Comparison of ENCODE assay signal across 9 mouse cellular contexts in genomic region chr9:58112866-58113278, GRCm38 (mm10). TPM values are rescaled to one million over a fixed set of nuclear protein-coding genes. Genes with fewer than 3 reads are reported as not detected.
DNase-seq lines count a peak whose midpoint lies in the region; ATAC-seq and TF ChIP-seq lines count a peak whose summit lies in the region.
"Had no signal": no experiment of that assay in that cellular context is flagged by ENCODE, and none has a peak within 500 bp of the region (broad histone marks: within the 10 kb centered on the region; RNA-seq: fewer than 3 reads in every experiment).

No protein-coding gene starts in this region.

- H3K36me3 ChIP-seq in forebrain, embryonic 13.5 days (ENCODE audit: poor library complexity, severe bottlenecking), result no peaks in the 10 kb centered on the region
- no peaks in the 10 kb centered on the region for H3K36me3 ChIP-seq in limb, embryonic 12.5 days

- no peaks in the 10 kb centered on the region for H3K9me3 ChIP-seq in forebrain, embryonic 13.5 days (replicated peaks)
- H3K9me3 ChIP-seq in limb, embryonic 12.5 days, result no peaks in the 10 kb centered on the region

- peak; percentile 75 for ATAC-seq in forebrain, embryonic 13.5 days
- no peak; the same call in 1 of the 2 replicates for ATAC-seq in limb, embryonic 12.5 days (ENCODE audit: insufficient number of reproducible peaks, insufficient read depth, low FRiP score, low TSS enrichment, low read depth)

- DNase-seq in right cerebral cortex, postnatal 10 days (ENCODE audit: low spot score in 2 of 2), result peak; percentile 72 to 79
- DNase-seq in right cerebral cortex, postnatal 36 days (ENCODE audit: low spot score in 2 of 2), result no peak
- peak; percentile 57 for DNase-seq in retina, postnatal 7 days (ENCODE audit: low read depth, low spot score)
- DNase-seq in natural killer cell, adult 2 months (ENCODE audit: low spot score in 2 of 2), result no peak
- DNase-seq in cerebellum, adult 2 months, result no peak
- DNase-seq in cerebellum, adult 9-10 months, result no peak

- H3K4me1 ChIP-seq in forebrain, embryonic 13.5 days, result peaks cover 81% of the 10 kb centered on the region
- H3K4me1 ChIP-seq in limb, embryonic 12.5 days (replicated peaks), result peaks cover 64% of the 10 kb centered on the region
- peaks cover 36% of the 10 kb centered on the region for H3K4me1 ChIP-seq in cerebellum, adult 2 months (ENCODE audit: control insufficient read depth, insufficient read depth, low read length)

- peak overlapping the region; percentile 26 for H3K4me3 ChIP-seq in forebrain, embryonic 13.5 days
- peak overlapping the region; percentile 16; the same call in 1 of the 2 replicates for H3K4me3 ChIP-seq in limb, embryonic 12.5 days (replicated peaks)
- no peak overlapping the region for H3K4me3 ChIP-seq in cerebellum, adult 2 months (replicated peaks; ENCODE audit: insufficient read depth, low read depth, low read length)

- TF ChIP-seq CTCF in cerebellum, adult 2 months (IDR thresholded peaks at IDR 0.05; ENCODE audit: borderline replicate concordance, insufficient read depth, low read depth, low read length), result no peak

- peak overlapping the region; percentile 58 for H3K9ac ChIP-seq in forebrain, embryonic 13.5 days
- no peak overlapping the region for H3K9ac ChIP-seq in limb, embryonic 12.5 days (replicated peaks)

- H3K27me3 ChIP-seq in forebrain, embryonic 13.5 days, result peaks cover 4% of the 10 kb centered on the region; the same call in 1 of the 2 replicates
- H3K27me3 ChIP-seq in limb, embryonic 12.5 days, result peaks cover 14% of the 10 kb centered on the region
- no peaks in the 10 kb centered on the region for H3K27me3 ChIP-seq in cerebellum, adult 2 months (ENCODE audit: control insufficient read depth, insufficient read depth, low read length)

- H3K4me2 ChIP-seq in forebrain, embryonic 13.5 days, result peak overlapping the region; percentile 58
- H3K4me2 ChIP-seq in limb, embryonic 12.5 days, result peak overlapping the region; percentile 51

- 0% methylated on average over 6 of the region's 6 CpGs for WGBS in forebrain, embryonic 13.5 days
- 3% methylated on average over 6 of the region's 6 CpGs for WGBS in limb, embryonic 12.5 days
- WGBS in cerebellum, adult 2 months, result 48% methylated on average over 6 of the region's 6 CpGs

- no peak for TF ChIP-seq POLR2A in cerebellum, adult 2 months (IDR thresholded peaks at IDR 0.05; ENCODE audit: borderline replicate concordance, insufficient read depth, low read length)

- H3K27ac ChIP-seq in forebrain, embryonic 13.5 days, result peak overlapping the region; percentile 100
- peak overlapping the region; percentile 93 for H3K27ac ChIP-seq in limb, embryonic 12.5 days
- no peak overlapping the region for H3K27ac ChIP-seq in cerebellum, adult 2 months (ENCODE audit: insufficient read depth, low read length)

RNA-seq across cellular contexts. Expression of gene Ccdc33, which starts 5.8 kb away (rescaled TPM):
- 1.1 and 1.8 TPM in 2 replicates for polyA plus RNA-seq in forebrain, embryonic 13.5 days (2015; fragmentation: Nextera tagmentation; extraction: Ambion mirVana)
- 0.19 and 0.42 TPM in 2 replicates for polyA plus RNA-seq in limb, embryonic 12.5 days (2016; fragmentation: Nextera tagmentation; extraction: Ambion mirVana)
- polyA plus RNA-seq in cerebellum, adult 2 months (2012; rRNA removed), result 0.59 and 1.1 TPM in 2 replicates
- polyA plus RNA-seq: liver, adult 2 months had no signal

RNA-seq across cellular contexts. Expression of gene Stra6, which starts 49.3 kb away (rescaled TPM):
- polyA plus RNA-seq in forebrain, embryonic 13.5 days (2015; fragmentation: Nextera tagmentation; extraction: Ambion mirVana), result 7.1 and 7.7 TPM in 2 replicates
- polyA plus RNA-seq in limb, embryonic 12.5 days (2016; fragmentation: Nextera tagmentation; extraction: Ambion mirVana), result 37.5 and 49.0 TPM in 2 replicates
- polyA plus RNA-seq in cerebellum, adult 2 months (2012; rRNA removed), result 2.8 and 3.9 TPM in 2 replicates
- polyA plus RNA-seq: liver, adult 2 months had no signal

Comparison
In these comparisons a context has a peak if more than half of its experiments do, and no peak if none do; other contexts are left out.
1. DNase-seq: peak in right cerebral cortex, postnatal 10 days (2 of 2) and retina, postnatal 7 days (single experiment); none in right cerebral cortex, postnatal 36 days (0 of 2), natural killer cell, adult 2 months (0 of 2), cerebellum, adult 2 months (0 of 2) and cerebellum, adult 9-10 months (single experiment).